Mouse (Mus musculus): Measurements from ENCODE around the gene Cd244a. TPM values are rescaled to one million over a fixed set of nuclear protein-coding genes. Genes with fewer than 3 reads are reported as not detected.

Gene Cd244a
- total and polyA plus RNA-seq, 2 experiments from 2014 or later, result 0.05 TPM; not detected in 1

DNA sequence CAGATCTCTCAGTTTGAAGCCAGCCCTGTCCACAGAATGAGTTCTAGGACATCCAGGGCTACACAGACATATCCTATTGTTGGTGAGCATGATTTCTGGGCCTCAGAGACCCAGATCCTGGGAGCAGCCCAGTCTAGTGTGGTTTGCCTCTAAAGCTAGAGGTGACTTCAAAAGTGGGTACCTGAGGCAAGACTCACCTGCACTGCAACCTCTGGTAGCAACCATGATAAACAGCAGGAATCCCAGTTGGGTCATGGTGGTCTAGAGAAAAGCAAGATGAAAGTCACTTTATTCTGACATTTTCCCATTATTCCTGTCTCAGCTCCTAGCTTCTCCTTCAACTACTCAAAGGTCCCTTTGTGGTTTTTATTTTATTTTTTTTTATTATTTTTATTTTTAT, 24.4 kb upstream of the Cd244a start:
- Histone ChIP-seq H3K9ac (replicated peaks; ENCODE audit: low read length) (no peak overlapping the region), H3K27ac (no peak overlapping the region), H3K36me3 (ENCODE audit: insufficient read depth, low read length) (no peaks in the 10 kb centered on the region), H3K27me3 (ENCODE audit: insufficient read depth, low read length) (no peaks in the 10 kb centered on the region), H3K9me3 (ENCODE audit: low read length) (no peaks in the 10 kb centered on the region), H3K4me2 (ENCODE audit: low read depth, low read length) (no peak overlapping the region), H3K4me3 (ENCODE audit: low read length) (no peak overlapping the region), H3K4me1 (ENCODE audit: insufficient read depth, low read length) (no peaks in the 10 kb centered on the region)
- DNase-seq (ENCODE audit: low spot score) (no peak), ATAC-seq (no peak)
- no peak for TF ChIP-seq CTCF (IDR thresholded peaks at IDR 0.05; ENCODE audit: low read depth)

- TF ChIP-seq CTCF (IDR thresholded peaks at IDR 0.05; ENCODE audit: low read depth), result no peak
- 88% methylated on average over 1 of the region's 1 CpGs for WGBS
- Histone ChIP-seq H3K27me3 (ENCODE audit: insufficient read depth, low read length) (no peaks in the 10 kb centered on the region), H3K36me3 (ENCODE audit: insufficient read depth, low read length) (no peaks in the 10 kb centered on the region), H3K27ac (no peak within 1 kb of the TSS), H3K4me2 (ENCODE audit: low read depth, low read length) (no peak within 1 kb of the TSS), H3K4me1 (ENCODE audit: insufficient read depth, low read length) (no peaks in the 10 kb centered on the region), H3K9me3 (ENCODE audit: low read length) (no peaks in the 10 kb centered on the region), H3K9ac (replicated peaks; ENCODE audit: low read length) (no peak within 1 kb of the TSS), H3K4me3 (ENCODE audit: low read length) (no peak within 1 kb of the TSS)
- ATAC-seq (no peak), DNase-seq (ENCODE audit: low spot score) (no peak)
Observed at GRCm38 (mm10) chr1:171535194-171535593, 23.8 kb upstream of the Cd244a start, which contains the start of gene Itln1. Gene Itln1 (minus strand): TSS chr1:171535294.

DNA sequence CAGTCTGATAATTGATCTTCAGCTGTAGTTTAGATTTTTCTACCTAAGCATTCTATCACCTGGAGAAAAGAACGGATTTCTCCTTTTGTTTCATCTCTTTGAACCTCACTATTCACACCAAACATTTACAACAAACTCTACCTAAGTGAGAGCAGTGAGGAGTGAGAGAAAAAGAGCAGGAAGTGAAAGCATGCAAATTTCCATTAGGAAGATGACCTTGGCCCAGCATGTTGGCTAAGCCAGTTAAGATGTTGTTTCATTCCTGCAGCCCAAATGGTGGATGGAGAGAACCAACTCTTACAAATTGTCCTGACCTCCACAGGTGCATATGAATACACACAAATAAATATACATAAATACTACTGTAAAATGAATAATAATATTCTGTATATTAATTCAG, 18.3 kb upstream of the Cd244a start:
- H3K27ac ChIP-seq, result no peak overlapping the region

GRCm38 (mm10) chr1:171551326-171551725, 7.7 kb upstream of the Cd244a start:
- no peak for TF ChIP-seq CTCF (IDR thresholded peaks at IDR 0.05; ENCODE audit: low read depth)
- Histone ChIP-seq H3K27ac (no peak overlapping the region), H3K9me3 (ENCODE audit: low read length) (no peaks in the 10 kb centered on the region), H3K4me1 (ENCODE audit: insufficient read depth, low read length) (no peaks in the 10 kb centered on the region), H3K36me3 (ENCODE audit: insufficient read depth, low read length) (no peaks in the 10 kb centered on the region), H3K9ac (replicated peaks; ENCODE audit: low read length) (no peak overlapping the region), H3K4me3 (ENCODE audit: low read length) (no peak overlapping the region), H3K4me2 (ENCODE audit: low read depth, low read length) (no peak overlapping the region), H3K27me3 (ENCODE audit: insufficient read depth, low read length) (no peaks in the 10 kb centered on the region)
- WGBS, result 82% methylated on average over 7 of the region's 7 CpGs
- DNase-seq (ENCODE audit: low spot score), result no peak
- ATAC-seq, result no peak

More for the DNA sequence above, 18.3 kb upstream of the Cd244a start:
- no peak for TF ChIP-seq CTCF (IDR thresholded peaks at IDR 0.05; ENCODE audit: low read depth)
- no peaks in the 10 kb centered on the region for H3K4me1 ChIP-seq (ENCODE audit: insufficient read depth, low read length)
- no peaks in the 10 kb centered on the region for H3K9me3 ChIP-seq (ENCODE audit: low read length)
- ATAC-seq, result no peak
- H3K9ac ChIP-seq (replicated peaks; ENCODE audit: low read length), result no peak overlapping the region
- WGBS, result 90% methylated on average over 1 of the region's 1 CpGs
- no peak overlapping the region for H3K4me3 ChIP-seq (ENCODE audit: low read length)
- no peaks in the 10 kb centered on the region for H3K27me3 ChIP-seq (ENCODE audit: insufficient read depth, low read length)
- no peak for DNase-seq (ENCODE audit: low spot score)
- H3K36me3 ChIP-seq (ENCODE audit: insufficient read depth, low read length), result no peaks in the 10 kb centered on the region
- no peak overlapping the region for H3K4me2 ChIP-seq (ENCODE audit: low read depth, low read length)

DNA sequence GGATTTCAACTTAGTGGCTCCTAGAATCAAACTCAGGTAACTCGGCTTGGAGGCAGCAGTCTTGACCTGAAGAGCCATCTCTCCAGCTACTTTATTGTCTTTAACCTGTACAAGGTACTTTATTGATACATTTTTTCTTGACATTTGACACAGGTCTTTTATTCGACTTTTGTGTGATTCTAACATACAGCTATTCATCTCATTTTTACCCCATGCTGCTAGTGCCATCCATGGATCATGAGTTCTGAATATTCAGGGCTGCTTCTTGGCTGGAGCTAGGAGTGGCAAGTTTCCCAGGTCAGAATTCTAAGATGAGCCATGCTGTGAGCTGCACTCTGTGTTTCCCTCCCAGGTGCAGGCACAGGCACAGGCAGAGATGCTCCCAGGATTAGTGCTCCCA, 6.8 kb upstream of the Cd244a start:
- 69% methylated on average over 2 of the region's 2 CpGs for WGBS
- DNase-seq (ENCODE audit: low spot score), result no peak
- Histone ChIP-seq H3K4me3 (ENCODE audit: low read length) (no peak overlapping the region), H3K9me3 (ENCODE audit: low read length) (no peaks in the 10 kb centered on the region), H3K27me3 (ENCODE audit: insufficient read depth, low read length) (no peaks in the 10 kb centered on the region), H3K27ac (no peak overlapping the region), H3K4me2 (ENCODE audit: low read depth, low read length) (no peak overlapping the region), H3K36me3 (ENCODE audit: insufficient read depth, low read length) (no peaks in the 10 kb centered on the region), H3K9ac (replicated peaks; ENCODE audit: low read length) (no peak overlapping the region), H3K4me1 (ENCODE audit: insufficient read depth, low read length) (no peaks in the 10 kb centered on the region)
- no peak for TF ChIP-seq CTCF (IDR thresholded peaks at IDR 0.05; ENCODE audit: low read depth)
- ATAC-seq, result no peak

DNA sequence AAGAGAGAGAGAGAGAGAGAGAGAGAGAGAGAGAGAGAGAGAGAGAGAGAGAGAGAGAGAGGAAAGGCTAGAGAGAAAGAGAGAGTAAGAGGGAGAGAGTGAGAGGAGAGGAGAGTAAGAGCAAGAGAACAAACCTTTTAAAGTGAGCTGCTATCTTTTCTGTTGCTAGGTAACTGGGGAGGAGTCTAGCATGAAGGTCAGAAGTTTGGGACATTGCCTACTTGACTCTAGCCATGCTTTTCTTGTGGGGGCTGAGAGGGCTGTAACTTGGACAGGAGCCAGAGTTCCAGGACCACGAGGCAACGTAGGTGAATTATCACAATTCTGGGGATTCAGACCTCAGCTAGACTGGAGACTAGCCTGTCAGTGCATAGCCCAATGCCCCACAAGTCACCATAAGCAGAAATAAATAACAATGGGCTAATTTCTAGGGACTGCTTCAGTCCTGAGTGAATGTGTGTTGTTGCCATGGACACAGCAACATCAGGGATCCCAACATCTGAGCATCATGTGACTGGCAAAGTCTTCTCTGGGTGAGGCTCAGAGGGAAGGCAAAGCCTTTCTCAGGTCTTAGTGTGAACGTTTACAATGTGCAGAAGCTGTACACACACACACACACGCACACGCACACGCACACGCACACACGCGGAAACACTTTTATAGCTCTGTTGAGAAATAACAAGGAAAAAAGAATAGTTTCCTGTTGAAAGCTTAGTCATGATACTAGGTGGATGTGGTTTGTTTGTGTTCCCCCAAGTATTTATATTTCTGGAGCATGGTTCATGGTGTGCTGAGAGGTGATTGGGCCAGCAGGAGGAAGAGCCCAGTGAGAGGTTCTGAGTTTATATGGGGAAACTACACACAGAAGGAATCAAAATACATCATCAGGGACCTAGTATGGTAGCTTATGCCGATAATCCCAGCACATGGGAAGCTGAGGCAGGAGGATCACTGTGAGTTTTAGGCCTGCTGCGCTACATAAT, 5.3 kb upstream of the Cd244a start:
- no peak overlapping the region for H3K4me2 ChIP-seq (ENCODE audit: low read depth, low read length)
- no peaks in the 10 kb centered on the region for H3K36me3 ChIP-seq (ENCODE audit: insufficient read depth, low read length)
- ATAC-seq, result peak; percentile 64; the same call in 1 of the 2 replicates
- 77% methylated on average over 11 of the region's 11 CpGs for WGBS
- peak; percentile 4 for DNase-seq (ENCODE audit: low spot score)
- TF ChIP-seq CTCF (IDR thresholded peaks at IDR 0.05; ENCODE audit: low read depth), result no peak
- no peak overlapping the region for H3K9ac ChIP-seq (replicated peaks; ENCODE audit: low read length)
- H3K27ac ChIP-seq, result no peak overlapping the region
- no peaks in the 10 kb centered on the region for H3K9me3 ChIP-seq (ENCODE audit: low read length)
- H3K27me3 ChIP-seq (ENCODE audit: insufficient read depth, low read length), result no peaks in the 10 kb centered on the region
- H3K4me3 ChIP-seq (ENCODE audit: low read length), result no peak overlapping the region
- H3K4me1 ChIP-seq (ENCODE audit: insufficient read depth, low read length), result no peaks in the 10 kb centered on the region

DNA sequence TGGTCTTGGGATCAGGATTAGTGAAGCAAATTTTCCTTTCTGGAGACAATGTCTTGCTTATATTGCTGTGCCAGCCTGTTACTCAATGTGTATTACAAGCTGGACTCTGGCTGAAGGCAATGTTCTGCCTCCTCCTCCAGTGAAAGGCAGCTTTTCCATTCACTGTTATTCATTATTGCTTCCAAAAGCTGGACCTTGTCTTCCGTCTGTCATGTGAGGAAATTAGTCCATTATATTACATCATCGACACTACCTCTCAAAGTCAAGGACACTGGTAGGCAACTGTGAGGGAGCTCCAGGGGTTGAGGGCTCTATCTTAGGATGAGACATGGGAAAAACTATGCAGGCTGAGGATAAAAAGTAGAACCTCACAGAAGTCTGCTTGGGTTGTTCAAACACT, 2.6 kb upstream of the Cd244a start:
- no peaks in the 10 kb centered on the region for H3K27me3 ChIP-seq (ENCODE audit: insufficient read depth, low read length)
- WGBS, result 90% methylated on average over 2 of the region's 2 CpGs
- no peak for ATAC-seq
- no peak overlapping the region for H3K4me3 ChIP-seq (ENCODE audit: low read length)
- no peak overlapping the region for H3K4me2 ChIP-seq (ENCODE audit: low read depth, low read length)
- no peak for TF ChIP-seq CTCF (IDR thresholded peaks at IDR 0.05; ENCODE audit: low read depth)
- no peaks in the 10 kb centered on the region for H3K4me1 ChIP-seq (ENCODE audit: insufficient read depth, low read length)
- no peak overlapping the region for H3K9ac ChIP-seq (replicated peaks; ENCODE audit: low read length)
- H3K27ac ChIP-seq, result no peak overlapping the region
- DNase-seq (ENCODE audit: low spot score), result no peak
- H3K36me3 ChIP-seq (ENCODE audit: insufficient read depth, low read length), result no peaks in the 10 kb centered on the region
- no peaks in the 10 kb centered on the region for H3K9me3 ChIP-seq (ENCODE audit: low read length)
